Mouse (Mus musculus) myocyte (in vitro differentiated cells): Measurements from ENCODE around the gene Hes6.

Experiments used
- CEBPB ChIP-seq: IDR thresholded peaks from 2 replicates; pipeline ENCODE4 v1.6.1; 2011; ENCODE audit warnings: mild to moderate bottlenecking, moderate library complexity; ENCODE audit not compliant: poor library complexity, insufficient read depth, severe bottlenecking
- E2F4 ChIP-seq: IDR thresholded peaks from one replicate; pipeline ENCODE4 v1.6.1; 2011; ENCODE audit warnings: mild to moderate bottlenecking, control low read depth, moderate library complexity; ENCODE audit not compliant: insufficient read depth
- MAX ChIP-seq: IDR thresholded peaks from one replicate; pipeline ENCODE4 v1.6.1; 2011; ENCODE audit warnings: low read depth, mild to moderate bottlenecking, control low read depth
- MYOD1 ChIP-seq, 3 experiments: IDR thresholded peaks; one replicate each; pipeline ENCODE4 v1.6.1; 2011; ENCODE audit warnings: control low read depth in 2 of 3, low read depth in 2 of 3, mild to moderate bottlenecking in 2 of 3, moderate library complexity in 1 of 3; ENCODE audit not compliant: insufficient read length in 2 of 3, control insufficient read depth in 1 of 3
- POLR2A ChIP-seq: IDR thresholded peaks from one replicate; pipeline ENCODE4 v1.6.1; 2011; ENCODE audit warnings: low read depth, mild to moderate bottlenecking, control low read depth, moderate library complexity; ENCODE audit not compliant: insufficient read length
- SRF ChIP-seq: IDR thresholded peaks from one replicate; pipeline ENCODE4 v1.6.1; 2011; ENCODE audit warnings: low read depth; ENCODE audit not compliant: control insufficient read depth, insufficient read length
- TCF12 ChIP-seq: IDR thresholded peaks from one replicate; pipeline ENCODE4 v1.6.1; 2011; ENCODE audit warnings: mild to moderate bottlenecking, control low read depth; ENCODE audit not compliant: poor library complexity, insufficient read depth, severe bottlenecking
- TCF3 ChIP-seq: IDR thresholded peaks from one replicate; pipeline ENCODE4 v1.6.1; 2011; ENCODE audit warnings: low read depth, control low read depth; ENCODE audit not compliant: insufficient read length

GRCm38 (mm10) chr1:91430761-91431160, 16.9 kb upstream of the Hes6 start:
- no peak for TF ChIP-seq POLR2A
- no peak for TF ChIP-seq MYOD1 (IDR thresholded peaks at IDR 0.05; ENCODE audit: control insufficient read depth in 1 of 3, insufficient read length in 2 of 3, low read depth in 2 of 3)
- TF ChIP-seq TCF12 = no peak
- TF ChIP-seq E2F4 = no peak
- no peak for TF ChIP-seq SRF
- no peak for TF ChIP-seq TCF3
- TF ChIP-seq MAX = no peak
- no peak for TF ChIP-seq CEBPB
